Mouse (Mus musculus) B cell, adult 2 months (primary cell): ENCODE data around the gene Cdc34.

ENCODE experiments used
- DNase-seq, 2 experiments: peaks; one replicate each; pipeline ENCODE4 v3.0.0; 2022

Cdc34 gene

DNA sequence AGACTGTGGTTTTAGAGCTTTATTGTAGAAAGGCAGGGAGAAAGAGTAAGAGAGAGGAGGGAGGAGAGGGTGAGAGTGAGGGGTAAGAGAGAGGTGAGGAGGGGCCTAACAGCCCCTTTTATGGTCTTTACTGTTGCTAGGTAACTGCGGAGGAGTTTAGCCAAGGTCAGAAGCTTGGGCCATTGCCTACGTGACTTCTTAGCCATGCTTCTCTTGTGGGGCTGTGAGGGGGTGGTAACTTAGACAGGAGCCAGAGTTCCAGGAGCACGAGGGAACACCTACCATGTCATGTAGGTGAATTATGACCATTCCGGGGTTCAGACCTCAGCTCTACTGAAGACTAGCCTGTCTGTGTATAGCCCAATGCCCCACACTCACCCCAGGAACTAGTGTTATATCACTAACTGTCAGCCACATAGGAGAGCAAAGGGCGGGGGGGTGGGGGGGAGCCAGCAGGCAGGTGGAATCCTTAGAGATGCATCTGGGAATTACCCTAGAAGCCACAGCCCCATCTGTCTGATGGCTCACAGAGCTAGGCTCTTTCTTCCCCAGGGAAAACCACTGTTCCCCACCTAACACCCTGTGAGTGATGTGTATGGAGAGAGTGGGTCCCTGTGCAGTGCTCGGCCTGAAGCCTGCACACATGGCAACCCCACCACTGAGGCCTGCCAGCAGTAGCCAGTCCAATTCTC, 10.5 kb upstream of the Cdc34 start:
- DNase-seq, result no peak

DNA sequence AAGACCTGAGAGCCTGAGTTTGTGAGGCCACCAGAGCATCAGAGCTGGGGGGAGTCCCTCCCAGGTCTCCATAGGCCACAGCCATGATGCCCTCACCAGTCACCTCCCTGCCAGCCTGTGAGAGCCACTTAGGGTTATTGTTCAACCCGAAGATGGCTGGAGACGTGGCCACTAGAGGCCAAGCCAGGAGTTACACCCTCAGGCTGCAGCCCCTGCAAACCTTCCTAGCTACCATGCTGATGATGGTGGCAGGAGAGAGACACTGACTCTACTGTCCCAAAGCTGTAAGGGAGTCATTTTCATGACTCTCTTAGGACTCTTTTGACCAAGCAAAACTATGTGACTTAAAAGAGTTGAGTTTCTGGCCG, 9.9 kb upstream of the Cdc34 start:
- no peak for DNase-seq

DNA sequence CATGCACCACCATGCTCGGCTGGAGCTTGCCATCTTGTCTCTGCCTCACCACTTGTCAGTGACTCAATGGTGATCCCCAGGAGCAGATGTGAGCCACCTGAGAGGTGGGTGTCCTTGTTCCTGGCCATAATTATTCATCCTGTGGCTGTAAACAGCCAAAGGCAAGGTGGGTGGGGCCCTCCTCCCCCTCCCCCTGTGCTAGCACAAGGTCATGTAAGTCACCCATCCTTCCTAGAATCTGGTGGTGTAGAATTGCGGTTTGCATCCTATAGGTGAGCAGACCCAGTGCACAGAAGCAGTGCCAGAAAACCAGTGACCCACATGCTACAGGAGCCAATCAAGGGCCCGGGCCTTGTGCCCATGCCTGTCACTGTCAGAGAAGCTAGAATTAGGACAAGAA, 8.9 kb upstream of the Cdc34 start:
- no peak for DNase-seq

DNA sequence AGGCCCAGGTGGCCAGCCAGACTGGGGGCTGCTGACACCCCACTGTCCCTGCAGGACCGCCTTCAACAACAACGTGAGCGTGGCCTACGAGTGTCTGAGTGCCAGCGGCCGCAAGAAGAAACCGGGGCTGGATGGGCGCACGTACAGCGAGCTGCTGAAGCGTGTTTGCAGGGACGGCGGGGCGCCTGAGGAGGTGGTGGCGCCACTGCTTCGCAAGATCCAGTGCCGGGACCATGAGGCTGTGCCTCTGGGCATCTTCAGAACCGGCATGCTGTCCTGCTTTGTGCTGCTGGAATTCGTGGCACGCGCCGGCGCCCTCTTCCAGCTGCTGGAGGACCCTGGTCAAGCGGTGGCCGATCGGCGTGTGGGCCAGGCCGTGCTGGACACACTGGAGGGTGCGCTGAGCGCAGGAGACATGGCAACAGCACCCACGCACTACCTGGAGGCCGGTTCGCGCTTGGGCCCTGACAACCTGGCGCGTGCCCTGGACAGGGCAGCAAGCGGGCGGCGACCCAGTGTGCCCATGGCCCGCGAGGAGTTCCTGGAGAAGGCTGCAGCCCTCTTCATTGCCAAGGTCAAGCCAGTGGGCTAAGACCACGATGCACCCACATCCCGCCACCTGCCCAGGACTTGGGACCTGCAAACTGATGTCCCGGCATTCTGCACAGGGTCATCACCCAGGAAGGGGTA, 6.5 kb upstream of the Cdc34 start:
- no peak for DNase-seq

DNA sequence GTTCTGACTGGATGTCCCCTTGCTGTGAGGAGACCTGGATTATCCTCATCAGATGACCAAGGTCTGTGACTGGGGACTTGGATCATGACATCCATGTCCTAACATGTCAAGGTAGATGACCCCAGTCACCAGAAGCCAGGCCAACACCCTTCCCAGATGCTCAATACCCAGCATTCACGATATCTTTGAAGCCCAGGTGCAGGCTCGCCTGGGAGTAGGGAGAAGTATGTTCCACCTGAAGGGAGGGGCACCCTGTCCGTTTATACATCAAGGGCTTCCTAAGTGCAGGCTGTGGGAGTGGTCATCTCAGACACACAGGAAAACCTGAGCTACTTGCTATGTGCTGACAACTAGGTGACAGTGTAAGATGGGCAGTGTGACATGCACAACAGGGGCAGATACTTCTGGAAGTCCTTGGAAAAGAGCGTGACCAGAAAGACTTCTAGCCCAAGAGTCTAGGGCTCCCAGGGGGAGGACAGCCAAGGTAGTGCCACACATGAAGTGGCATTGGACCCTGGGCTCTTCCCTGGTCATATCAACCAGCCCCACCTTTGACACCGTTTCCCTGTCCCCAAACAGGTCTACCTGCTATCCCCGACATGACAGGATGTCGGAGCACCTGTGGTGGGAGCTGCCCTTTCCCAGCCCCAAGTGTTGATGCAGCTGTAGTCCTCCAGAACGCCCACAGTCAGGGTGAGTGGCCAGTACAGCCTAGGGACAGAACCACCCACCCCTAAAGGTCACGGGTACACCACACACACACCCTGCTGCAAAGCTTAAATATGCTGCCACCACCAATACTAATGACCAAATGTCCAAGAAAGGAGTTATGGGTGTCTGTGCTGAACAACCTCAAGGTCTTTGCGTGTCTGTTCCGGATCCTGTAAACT, 1.1 kb upstream of the Cdc34 start:
- DNase-seq, result no peak

DNA sequence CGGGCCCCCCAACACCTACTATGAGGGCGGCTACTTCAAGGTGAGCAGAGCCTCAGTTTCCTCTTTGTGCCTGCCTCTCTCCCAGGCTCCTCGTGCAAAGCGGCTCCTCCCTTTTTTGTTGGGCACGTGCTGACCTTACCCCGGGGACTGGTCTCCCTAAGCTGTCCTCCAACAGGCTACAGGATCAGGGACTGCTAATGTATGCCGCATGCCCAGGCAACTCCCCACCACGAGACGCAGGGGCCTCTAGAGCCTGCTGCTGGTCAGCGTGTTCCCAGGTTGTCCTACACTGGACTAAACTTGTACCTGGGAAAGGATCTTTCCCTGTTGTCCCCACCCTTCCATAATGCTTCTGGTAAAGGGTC, 538 bp downstream of the Cdc34 start:
- DNase-seq, result peak; percentile 31 to 33

DNA sequence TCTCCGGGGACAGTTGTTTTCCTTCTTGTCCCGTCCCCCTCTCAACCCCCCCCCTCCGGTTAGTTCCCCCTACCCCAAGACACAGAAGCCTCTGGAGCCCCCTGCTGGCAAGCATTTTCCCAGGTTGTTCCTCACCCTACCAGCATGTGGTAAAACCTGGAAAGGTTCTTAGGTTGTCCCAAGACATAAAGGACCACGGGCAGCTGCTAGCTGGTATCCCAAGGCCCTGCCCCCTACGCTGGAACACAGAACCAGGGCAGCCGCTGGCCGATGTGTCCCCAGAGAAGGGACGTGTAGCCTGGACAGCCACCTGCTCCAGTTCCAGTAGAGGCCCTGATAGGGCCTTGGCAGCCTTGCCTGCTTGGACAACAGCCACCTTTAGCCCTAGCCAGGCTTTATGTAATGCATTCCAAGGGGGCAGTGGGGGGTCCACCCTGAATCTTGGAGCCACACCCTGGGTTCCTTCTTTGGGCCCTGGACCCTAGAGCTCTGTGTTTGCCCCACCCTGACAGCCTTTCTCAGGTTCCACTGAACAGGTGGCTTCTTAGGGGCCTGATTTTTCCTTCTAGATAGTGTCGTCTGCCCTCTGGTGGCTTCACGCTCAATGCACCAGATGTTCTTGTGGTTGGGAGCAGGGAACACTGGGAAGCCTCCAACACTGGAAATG, 1.1 kb downstream of the Cdc34 start:
- peak; percentile 56 to 57 for DNase-seq

DNA sequence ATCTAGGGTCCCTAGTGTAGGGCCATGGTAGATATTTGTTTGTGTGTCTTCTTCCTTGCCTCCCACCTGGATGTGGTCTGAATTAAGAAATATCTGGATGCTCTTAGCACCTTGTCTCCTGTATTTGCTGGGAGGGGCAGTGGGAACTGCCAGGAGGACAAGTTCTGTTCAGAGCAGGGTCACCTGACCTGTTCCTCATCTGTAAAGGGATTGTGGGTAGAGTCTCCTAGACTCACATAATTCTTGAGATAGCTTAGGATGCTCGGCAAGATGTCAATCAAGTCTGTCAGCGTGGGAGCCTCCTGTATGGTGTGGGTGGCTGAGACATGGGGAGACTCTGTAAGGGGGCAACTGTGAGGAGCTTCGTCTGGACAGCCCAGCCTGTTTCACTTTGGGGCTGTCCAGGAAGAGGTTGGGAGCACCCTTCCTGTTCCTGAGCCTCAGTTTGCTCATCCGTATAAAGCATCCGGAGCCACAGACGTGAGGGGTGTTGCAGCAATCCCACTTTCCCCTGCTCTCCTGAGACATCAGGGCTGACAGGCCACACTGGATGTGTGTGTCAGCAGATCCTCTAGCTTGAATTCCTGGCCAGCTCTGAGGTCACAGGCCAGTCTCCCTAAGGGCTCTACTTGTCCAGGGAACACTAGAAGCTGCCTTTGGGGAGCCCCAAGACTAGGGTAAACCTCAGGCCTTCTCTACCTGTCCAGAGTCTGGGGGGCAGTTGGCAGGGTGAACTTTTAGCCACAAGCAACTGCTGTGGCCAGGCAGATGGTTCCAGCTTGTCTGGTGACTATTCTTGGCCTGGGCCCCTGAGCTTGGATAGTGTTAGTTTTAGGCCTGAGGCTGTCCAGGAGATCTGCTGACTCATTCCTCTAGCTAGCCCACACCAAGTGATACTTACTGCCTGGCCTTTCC, 2.0 kb downstream of the Cdc34 start:
- no peak for DNase-seq

DNA sequence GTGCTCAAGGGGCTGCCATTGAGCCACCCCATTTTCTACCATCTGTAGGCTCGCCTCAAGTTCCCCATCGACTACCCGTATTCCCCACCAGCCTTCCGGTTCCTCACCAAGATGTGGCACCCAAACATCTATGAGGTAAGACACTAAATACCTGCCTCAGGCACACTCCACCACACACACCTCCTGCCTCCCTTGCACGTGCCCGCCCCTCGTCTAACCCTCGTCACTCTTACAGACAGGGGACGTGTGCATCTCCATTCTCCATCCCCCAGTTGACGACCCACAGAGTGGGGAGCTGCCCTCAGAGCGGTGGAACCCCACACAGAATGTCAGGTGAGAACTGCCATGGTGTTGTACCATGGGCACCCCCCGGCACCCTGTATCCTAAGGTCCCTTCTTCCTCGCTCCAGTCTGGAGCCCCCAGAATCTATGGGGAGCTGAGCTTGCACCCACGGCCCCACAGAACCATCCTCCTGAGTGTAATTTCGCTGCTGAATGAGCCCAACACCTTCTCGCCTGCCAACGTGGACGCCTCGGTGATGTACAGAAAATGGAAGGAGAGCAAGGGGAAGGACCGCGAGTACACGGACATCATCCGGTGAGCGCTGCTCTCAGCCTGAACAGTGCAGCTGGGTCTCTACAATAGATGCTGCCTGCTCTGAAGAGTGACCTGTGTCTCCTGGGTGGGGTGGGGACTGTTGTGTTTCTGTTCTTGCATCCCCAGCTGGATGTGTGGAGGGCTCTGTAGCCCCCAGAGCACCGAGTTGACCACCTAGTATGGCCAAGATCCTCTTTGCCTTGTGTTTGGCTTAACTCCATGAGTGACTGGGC, 3.0 kb downstream of the Cdc34 start:
- no peak for DNase-seq

DNA sequence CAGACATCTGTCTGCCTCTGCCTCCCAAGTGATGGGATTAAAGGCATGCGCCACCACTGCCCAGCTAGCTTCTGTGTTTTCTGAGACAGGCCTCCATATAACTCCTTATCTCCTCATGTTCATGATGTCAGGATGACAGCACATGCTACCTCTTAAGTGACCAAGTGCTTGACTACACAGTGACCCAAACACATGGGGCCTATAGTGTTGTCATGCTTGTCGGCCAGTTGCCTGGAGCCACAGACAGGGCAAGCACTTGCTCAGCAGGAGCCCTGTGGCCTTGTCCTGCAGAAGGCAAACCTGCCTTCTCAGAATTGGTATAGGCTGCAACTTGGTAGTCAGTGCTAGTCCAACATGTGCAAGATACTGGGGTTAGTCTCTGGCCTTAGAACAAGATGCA, 4.2 kb downstream of the Cdc34 start:
- DNase-seq, result no peak

DNA sequence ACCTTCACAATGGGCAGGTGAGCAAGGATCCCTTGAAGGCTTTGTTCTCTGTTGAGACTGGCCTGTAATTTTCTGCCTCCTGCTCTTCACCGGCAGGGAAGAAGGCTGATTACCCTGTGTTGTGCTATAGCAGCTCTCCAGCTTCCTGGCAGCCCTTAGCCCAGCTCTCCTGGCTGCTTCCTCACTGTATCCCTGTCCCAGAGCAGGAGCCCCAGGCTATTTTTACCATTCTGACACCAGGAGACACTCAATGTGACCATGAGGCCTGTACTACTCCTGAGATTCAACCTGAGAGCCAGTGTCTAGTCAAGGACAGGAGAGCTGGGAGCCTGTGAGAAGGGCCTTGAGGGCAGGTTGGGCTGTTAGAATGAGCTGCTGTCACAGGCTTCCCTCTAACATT, 4.7 kb downstream of the Cdc34 start:
- DNase-seq, result no peak

DNA sequence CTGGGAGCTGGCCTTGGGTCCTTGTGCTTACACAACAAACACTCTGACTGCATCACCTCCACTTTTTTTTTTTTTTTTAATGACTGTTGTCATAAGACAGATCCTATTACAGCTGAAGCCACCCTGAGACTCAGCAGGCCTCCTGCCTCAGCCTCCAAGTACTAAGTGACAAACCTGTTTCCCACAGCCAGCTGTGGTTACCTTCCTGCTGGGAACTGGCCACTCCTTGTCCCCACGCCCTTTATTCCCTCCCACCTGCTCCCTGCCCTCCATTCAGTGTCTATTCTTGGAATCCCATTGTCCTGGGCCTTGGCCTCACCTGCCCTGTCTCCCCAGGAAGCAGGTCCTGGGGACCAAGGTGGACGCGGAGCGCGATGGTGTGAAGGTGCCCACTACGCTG, 5.5 kb downstream of the Cdc34 start:
- DNase-seq, result no peak

DNA sequence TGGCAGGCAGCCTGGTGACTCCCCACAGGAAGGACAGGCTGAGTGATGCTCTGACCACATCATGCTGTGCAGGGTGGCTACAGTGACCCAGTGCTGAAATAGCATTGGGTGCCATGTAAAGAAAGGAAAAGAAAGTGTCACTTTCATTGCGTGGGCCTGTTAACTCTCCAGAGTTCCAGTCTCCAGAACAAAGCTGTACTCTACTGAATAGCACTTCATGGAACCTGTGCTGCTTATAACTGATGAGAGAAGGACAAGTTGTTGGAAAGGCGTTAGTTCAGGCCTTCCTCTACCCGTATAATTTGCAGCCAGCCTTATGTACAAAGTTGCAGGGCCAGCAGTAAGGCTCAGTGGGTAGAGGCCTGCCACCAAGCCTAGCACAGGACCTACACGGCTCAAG, 6.7 kb downstream of the Cdc34 start, which contains the start of gene Gzmm:
Gene Gzmm (plus strand): TSS at position 301 of the 400 bp plus-strand sequence.
- DNase-seq, result no peak

DNA sequence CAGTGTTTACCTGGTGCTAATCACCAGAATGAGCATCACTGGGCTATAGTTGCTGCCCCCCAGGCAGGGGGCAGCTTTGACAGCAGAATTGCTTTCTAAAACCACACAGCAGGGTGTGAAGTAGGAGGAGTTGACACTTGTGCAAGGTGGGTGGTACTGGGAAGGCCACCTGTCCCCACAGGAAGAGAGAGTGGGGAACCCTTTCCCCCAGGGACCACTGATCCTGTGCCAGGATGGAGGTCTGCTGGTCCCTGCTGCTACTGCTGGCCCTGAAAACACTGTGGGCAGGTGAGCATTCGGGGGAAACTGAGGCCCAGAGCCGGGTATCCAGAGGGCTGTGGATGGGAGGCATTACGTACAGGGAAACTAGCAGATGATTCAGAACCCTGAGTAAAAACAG, 7.2 kb downstream of the Cdc34 start:
- DNase-seq, result no peak

DNA sequence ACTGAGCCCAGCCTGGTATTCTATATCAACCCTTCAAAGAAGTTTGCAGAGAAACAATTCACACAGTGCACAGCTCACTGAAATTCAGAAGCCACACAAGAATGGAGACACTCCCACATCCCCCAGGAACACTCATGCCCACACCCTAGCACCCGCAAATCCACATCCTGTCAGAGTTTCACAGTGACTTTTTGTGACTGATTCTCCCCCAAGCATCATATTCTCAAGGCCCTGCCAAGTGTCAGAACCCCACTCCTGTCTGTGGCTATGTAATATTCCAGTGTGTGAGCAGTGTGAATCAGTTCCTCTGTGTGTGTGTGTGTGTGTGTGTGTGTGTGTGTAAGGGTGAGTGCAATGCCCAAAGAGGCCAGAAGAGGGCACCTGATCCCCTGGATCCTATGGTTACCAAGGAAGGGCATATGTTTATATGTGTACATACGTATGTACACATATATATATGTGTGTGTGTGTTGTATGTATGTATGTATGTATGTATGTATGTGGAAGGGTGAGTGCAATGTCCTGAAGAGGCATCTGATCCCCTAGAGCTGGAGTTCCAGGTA, 10.1 kb downstream of the Cdc34 start:
- DNase-seq, result peak in 1 of 2 experiments; percentile 33

DNA sequence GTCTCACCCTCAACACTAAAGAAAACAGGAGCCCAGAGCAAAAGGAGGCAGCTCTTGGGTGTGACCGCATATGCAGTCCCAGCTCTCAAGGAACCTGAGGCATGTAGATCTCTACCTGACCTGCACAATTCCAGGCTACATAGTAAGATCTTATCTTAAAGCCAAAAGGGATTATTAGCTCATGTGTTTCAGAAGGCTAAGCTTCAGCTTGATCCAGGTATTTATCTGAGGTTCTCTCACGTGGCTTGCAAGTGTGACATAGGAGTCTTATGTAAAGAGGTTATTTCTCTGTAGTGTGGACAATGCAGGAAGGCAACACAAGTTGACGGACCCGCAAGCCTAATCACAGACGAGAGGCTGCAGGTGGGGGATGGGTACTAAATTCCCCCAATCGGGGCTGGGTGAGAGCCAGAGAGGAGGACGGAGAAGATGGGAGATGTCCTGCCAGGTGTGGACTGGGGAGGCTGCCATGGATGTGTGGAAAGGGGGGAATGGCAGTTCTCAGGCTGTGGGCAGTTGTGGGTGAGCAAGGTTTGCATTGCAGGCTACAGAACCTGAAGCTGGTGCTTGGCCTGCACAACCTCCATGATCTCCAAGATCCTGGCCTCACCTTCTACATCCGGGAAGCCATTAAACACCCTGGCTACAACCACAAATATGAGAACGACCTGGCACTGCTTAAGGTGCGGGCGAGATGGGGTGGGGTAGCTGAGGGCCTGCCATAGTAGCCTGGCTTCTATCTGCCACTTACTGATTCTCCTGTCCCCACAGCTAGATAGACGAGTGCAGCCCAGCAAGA, 11.8 kb downstream of the Cdc34 start:
- no peak for DNase-seq

DNA sequence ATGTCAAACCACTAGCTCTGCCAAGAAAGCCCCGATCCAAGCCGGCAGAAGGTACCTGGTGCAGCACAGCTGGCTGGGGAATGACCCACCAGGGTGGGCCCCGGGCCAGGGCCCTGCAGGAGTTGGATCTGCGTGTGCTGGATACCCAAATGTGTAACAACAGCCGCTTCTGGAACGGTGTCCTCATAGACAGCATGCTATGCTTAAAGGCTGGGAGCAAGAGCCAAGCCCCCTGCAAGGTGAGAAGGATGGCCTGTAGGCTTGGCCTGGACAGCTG, 12.3 kb downstream of the Cdc34 start:
- no peak for DNase-seq

DNA sequence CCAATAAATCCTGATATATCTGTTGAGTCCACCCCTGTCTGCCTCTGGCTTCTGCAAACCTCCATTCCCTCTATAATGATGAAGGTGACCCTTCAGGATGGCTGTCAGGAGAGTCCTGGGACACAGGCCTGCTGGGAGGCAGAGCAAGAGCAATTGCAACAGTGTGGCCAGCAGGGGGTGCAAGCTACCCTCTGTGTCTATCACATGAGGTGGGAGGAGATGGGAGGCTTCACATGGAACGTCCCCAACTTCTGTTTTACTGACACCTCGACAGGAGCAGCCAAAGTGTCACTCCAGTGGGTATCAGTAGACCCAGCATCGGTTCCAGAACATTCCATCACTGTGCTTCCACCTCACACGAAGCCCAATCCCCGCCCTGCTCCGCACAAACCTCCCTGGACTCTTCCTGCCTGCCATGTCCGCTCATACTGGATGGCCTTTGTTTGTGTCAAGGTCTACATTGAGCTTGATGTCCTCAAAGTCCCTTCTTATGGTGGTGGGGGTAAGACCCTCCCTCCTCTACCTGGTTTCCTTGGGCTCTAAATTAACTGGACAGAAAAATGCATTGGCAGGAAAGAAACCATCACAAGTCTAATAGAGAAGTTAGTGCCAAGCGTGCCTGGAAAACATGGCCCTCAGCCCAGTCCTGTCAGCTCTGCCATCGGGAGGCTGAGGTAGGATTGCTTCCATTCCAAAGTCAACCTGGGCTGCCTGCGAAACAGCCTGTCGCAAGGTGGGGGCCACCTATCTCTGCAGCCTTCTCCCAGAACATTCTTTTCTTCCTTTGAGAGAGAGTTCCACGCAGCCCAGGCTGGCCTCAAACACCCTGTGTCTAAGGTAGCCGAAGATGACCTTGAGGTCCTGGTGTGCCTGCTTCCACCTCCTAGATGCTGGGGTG, 13.5 kb downstream of the Cdc34 start:
- DNase-seq, result peak; percentile 81 to 82

DNA sequence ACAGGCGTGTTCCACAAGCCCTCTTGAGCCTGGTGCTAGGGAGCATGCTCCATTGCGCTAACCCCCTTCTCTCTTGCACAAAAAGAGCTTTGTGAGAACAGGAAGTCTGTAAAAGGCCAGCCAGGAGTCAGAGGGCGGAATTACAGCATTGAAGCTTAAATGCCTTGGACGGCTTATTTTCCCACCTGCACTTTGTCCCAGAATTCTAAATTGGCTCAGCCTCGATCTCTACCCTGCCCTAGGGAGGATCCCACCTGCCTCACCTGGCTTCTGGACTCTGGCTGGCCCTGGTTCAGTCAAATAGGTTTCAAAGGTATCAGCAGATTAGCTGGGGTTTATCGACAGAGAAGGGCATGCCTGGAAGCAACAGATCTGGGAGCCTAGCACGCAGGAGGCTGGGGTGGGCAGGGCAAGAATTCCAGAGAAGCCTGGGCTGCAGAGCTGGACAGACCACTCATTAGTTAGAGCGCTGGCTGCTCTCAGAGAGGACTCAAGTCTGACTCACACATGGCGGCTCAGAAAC, 14.2 kb downstream of the Cdc34 start:
- DNase-seq, result no peak
